Mouse (Mus musculus): Measurements from ENCODE around the gene Ankrd13d. TPM values are rescaled to one million over a fixed set of nuclear protein-coding genes. Genes with fewer than 3 reads are reported as not detected.
"Not testable (repeated sequence)": the region's sequence is repeated elsewhere in the genome, so short reads cannot be mapped to it uniquely, and the experiment has no call there.

Gene Ankrd13d
- total RNA-seq, 1 experiment from 2014 or later, result 2.7 TPM

DNA sequence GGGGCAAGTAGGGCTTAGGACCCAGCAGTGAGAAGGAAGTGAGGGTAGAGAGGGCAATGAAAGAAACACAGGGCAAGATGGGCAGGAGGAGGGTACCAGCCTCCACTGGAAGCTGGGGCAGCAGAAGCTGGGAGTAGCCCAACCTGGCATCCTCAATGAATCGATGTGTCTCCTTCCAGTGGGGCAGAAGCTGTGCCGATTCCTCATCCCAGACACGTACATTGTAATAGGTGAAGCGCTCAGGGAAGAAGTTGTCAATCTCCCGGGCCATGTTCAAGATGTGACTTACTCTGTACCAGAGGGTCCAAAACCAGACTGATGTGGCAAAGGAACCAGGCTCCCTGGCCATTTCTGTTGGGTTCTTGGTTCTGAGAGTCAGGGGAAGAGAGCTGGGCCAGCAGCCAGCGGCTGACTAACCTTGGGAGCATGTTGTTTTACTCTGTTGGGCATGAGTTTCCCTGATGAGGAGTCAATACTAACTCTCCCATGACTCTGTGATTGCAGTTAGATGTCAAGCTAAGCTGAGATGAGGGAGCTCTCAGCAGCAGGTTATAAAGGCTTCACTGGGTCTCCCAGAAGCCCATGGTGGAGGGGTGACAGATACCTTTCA is 18.7 kb downstream of the Ankrd13d start:
- DNase-seq, result peak; percentile 49

DNA sequence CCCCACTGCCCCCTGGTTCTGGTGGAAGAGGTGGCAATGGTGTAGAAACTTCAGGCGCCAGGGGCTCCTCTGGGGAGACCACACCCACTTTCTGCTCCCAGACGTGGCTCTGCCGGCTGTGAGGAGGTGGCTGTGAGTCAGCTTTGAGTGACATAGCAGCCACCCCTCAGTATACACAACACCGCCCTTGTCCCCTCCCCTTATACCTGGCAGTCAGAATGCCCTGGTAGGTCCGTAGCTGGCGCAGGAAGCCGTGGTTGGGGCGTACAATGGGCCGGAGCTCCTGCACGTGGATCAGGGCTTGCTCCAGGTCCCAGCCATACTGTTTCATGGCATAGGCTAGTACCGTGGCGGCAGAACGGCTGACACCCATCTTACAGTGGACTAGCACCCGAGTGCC is 19.2 kb downstream of the Ankrd13d start:
- no peak for DNase-seq

- no peak for DNase-seq
Observed at GRCm38 (mm10) chr19:4262756-4263155, 20.2 kb downstream of the Ankrd13d start.

DNA sequence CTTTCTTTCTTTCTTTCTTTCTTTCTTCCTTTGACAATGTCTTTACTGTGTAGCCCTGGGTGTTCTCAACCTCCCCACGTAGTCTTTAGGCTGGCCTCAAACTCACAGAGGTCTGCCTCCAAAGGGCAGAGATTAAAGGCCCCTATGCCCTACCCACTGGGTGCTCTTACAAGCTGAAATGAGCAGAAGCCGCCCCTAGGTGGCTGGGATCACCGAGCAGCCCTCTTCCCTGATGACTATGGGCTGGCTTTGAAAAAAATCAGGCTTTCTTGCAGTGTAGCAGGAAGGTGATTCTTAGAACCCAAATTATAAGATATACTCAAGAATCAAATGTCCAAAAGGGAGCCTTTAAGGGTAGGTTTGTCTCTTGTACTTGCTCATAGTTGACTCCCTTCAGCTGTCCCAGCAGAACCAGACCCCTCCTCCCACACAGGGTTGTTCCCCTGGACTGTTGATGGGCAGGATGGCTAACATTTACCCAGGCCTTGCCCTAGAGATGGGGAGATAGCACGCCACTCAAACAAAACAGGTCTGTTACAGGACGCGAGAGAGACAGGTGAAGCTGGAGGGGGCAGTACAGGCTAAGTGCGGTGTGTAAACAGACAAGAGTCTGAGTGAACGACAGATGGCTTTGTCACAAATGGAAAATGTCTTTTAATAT is 21.8 kb downstream of the Ankrd13d start:
- no peak for DNase-seq

DNA sequence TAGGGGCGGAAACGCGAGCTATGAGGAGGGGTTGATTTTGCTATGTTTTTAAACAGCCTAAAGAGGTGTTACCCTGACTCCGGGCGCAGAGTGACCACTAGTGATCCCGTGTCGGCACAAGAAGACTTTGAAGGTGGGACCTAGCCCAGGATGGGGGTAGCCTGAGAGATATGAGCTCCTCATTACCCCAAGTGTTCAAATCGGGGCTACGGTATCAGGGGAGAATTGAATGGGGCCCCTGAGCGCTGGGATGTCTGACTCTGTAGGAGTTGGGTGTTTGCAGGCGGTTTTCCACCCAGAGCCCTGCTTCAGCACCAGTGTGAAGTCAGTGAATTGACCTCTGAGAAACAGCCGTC is 25.1 kb downstream of the Ankrd13d start:
- no peak for DNase-seq

GRCm38 (mm10) chr19:4257216-4257896 is 25.6 kb downstream of the Ankrd13d start:
- DNase-seq, result peak; percentile 94

DNA sequence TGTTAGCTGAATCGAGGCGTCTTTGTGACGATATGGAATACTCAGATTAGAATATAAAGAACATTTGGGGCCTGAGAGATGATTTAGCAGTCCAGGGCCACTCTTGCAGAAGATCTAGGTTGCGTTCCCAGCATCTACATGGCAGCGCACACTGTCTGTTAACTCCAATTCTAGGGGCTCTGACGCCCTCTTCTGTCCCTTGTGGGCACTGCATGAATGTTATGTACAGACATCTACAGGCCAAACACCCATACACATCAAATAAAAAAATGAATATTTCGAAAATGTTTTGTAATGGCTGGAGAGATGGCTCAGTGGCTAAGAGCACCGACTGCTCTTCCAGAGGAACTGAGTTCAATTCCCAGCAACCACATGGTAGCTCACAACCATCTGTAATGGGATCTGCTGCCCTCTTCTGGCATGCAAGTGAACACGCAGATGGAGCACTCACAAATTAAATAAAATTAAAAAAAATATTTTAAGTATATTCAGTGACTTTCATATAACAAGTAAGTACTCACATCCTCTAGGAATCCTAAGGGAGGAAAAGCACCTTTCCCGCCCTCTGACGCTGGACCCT is 27.3 kb downstream of the Ankrd13d start:
- DNase-seq, result no peak

- DNase-seq, result no peak
Observed at GRCm38 (mm10) chr19:4254230-4254629, 28.7 kb downstream of the Ankrd13d start.

- not testable (repeated sequence) for DNase-seq
Observed at GRCm38 (mm10) chr19:4248683-4249082, 34.3 kb downstream of the Ankrd13d start.

DNA sequence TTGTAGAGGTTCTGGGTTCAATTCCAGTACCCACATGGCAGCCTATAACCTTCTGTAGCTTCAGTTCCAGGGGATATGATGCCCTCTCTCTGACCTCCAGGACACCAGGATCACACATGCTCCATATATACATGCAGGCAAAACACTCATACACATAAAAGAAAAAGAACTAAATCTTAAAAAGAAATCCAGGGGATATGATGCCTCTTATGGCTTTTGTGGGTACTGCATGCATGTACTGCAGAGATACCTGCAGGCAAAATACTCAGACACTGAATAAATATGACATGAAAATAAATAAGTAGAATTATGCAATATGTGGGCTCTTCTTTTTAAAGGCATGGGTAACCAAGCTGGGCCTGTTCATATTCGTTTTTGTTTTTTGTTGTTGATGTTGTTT is 35.9 kb downstream of the Ankrd13d start:
- DNase-seq, result no peak

DNA sequence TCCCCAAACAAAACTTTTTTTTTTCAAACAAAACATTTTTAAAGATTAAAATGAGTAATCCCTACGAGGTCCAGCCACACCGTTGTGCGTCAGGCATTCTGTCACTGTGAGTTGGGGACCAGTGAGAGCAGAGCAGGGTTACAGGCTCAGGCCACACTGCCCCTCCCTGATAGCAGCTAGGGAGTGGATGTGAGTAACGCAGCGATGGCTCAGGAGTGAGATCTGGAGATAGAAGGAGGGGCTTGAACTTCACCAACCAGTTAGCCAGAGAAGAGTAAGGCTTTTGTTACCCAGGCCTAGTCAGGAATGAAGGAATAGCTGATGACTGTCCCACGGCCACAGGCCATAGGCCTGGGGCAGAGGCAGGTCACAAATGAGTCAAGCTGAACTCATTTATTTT is 38.2 kb downstream of the Ankrd13d start:
- DNase-seq, result no peak

DNA sequence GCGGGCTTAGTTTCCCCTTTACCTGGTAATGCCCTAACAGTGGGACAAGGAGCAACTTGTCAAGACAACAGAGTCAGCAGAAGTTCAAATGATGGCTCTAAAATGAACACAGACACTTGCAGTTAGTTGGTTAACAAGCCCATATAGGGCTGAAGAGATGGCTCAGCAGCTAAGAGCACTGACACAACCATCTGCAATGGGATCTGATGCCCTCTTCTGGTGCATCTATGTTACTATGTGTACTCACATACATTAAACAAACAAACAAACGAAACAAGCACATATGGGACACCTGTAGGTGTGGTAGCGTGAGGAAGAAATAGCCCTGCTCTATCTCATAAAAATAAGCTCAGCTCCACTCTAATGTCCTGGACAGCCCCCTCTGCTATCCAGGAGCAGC is 40.5 kb downstream of the Ankrd13d start:
- DNase-seq, result no peak

GRCm38 (mm10) chr19:4240247-4240668 is 42.7 kb downstream of the Ankrd13d start:
- DNase-seq, result no peak

GRCm38 (mm10) chr19:4234548-4234947 is 48.4 kb downstream of the Ankrd13d start:
- DNase-seq, result no peak

DNA sequence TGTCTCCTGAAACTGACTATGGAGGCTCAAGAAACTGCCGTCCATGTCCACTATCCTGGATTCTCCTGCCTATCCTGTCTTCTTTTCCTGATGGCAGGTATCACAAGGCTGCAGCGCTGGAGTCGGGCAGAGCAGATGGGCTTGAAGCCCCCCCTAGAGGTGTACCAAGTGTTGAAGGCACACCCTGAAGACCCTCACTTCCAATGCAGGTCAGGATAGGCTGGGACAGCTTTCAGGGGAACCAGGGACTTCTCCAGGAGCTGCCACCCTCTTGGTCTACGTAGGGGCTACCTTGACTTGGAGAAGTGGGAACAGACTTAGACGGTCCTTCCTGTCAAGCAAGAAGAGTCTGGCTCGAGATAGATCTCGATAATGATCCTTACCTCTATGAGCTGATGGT is 50.3 kb downstream of the Ankrd13d start:
- DNase-seq, result no peak

DNA sequence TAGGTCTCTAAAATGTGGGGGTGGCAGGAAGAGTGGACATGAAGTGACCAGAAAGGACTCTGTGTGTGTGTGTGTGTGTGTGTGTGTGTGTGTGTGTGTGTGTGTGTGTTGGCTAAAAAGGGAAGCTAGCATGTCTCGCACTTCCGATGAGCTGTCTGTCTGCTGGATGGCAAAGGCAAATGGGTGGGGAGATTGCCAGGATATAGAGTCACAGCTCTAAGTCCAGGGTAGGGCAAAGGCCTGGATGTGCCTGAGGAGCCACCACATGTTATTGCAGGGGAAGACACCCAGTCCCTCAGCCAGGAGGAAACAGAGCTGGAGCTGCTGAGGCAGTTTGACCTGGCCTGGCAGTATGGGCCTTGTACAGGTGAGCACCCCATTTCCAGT is 50.8 kb downstream of the Ankrd13d start:
- no peak for DNase-seq

DNA sequence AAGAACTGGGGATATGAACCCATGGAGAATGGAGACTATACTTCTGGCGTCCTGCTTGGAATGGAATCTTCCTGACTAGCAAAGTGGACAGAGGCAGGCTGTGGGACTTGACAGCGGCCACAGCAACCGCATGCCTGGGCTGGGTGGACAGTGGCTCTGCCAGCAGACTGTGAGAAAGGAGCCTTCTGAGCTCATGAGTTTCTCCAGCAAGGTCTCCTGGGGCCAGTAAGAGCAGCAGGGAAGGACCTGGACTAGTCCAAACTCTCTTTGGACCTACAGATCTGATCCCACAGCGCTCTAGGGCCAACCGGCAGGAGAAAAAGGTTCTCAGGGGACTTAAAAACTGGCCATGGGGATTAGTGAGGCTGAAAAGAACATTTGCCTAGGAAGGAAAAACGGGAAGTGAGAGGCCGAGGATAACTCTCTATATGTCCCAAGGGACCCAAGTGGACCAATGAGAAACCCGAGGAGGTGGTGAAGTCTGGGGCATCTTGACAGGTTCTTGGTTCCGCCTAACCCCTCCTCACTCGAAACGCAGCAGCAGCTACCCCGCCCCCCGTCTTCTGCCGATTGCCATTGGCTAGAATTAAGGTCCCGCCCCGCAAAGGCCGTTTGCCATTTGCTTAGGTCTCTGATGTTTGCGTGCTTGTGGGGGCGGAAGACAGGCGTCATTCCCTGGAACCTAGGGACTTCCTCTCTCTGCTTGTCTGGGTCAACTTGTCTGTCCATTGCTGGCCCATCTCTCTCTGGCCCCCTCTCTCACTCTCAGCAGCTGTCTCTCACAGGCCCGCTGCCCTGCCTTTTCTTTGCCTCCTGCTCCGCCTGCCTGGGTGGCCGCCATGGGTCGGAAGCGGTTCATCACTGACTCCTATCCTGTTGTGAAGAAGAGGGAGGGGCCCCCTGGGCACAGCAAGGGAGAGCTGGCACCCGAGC is 51.4 kb downstream of the Ankrd13d start, which contains the start of gene Pold4:
Gene Pold4 (plus strand): TSS at position 647 of the 933 bp plus-strand sequence.
- peak; percentile 98 for DNase-seq

- peak; percentile 76 for DNase-seq
Observed at GRCm38 (mm10) chr19:4230415-4230814, 52.5 kb downstream of the Ankrd13d start.

- DNase-seq, result no peak
Observed at GRCm38 (mm10) chr19:4229451-4230076, 53.4 kb downstream of the Ankrd13d start.

- DNase-seq, result no peak
Observed at GRCm38 (mm10) chr19:4228891-4229290, 54.0 kb downstream of the Ankrd13d start.

DNA sequence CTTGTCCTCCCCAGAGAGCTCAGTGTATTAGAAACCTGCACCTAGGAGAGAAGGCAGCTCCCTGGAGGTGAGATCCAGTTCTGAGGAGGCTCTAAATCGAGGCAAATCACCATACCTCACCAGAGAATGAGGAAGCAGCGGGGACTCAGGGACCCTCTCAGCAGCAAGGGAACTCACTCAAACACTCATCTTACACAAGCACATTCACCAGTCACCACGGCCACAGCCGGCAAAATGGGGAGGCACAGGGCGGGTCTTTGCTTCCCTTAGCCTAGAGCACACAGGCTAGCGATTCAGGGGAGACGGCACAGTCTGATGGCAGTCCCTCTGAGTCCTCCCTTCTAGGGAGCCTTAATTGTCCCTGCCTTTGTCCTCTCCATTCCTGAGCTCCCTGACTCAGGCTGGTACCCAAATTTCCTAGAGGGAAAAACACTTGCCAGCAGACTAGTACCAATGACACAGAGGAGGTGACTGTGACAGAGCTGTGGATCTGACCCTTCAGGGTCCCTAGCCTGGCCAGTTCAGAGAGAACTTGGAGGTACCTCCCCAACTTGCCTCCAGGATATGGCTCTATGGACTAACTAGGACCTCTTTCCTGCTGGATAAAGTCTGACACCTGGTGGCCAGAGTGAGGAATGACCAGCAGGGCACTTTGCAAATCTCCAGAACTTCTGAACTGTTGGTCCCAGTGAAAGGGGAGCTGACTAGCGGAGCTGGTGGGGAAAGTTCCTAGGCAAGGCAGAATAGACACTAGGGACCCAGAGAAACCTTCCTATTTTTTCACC is 54.9 kb downstream of the Ankrd13d start:
- DNase-seq, result peak; percentile 84
